Mouse (Mus musculus) testis, adult 2 months (tissue): ENCODE measurements at regions not wholly inside any gene's neighbourhood (a gene's known extent, or its start where the extent isn't known, plus 50 kb on each side); places are given as distances from the start of the nearest gene placed in this dataset.

Experiments used
- CTCF ChIP-seq: fragments of 200-500 bp; IDR thresholded peaks from 2 replicates; pipeline ENCODE4 v1.5.1; 2012; ENCODE audit warnings: low read depth, mild to moderate bottlenecking, inconsistent platforms, low read length, moderate library complexity; ENCODE audit not compliant: control insufficient read depth, insufficient read depth, insufficient replicate concordance
- POLR2A ChIP-seq: fragments of 200-500 bp; IDR thresholded peaks from 2 replicates; pipeline ENCODE4 v1.6.1; 2012; ENCODE audit warnings: low read depth, mild to moderate bottlenecking, inconsistent platforms, low read length, moderate library complexity; ENCODE audit not compliant: control insufficient read depth

DNA sequence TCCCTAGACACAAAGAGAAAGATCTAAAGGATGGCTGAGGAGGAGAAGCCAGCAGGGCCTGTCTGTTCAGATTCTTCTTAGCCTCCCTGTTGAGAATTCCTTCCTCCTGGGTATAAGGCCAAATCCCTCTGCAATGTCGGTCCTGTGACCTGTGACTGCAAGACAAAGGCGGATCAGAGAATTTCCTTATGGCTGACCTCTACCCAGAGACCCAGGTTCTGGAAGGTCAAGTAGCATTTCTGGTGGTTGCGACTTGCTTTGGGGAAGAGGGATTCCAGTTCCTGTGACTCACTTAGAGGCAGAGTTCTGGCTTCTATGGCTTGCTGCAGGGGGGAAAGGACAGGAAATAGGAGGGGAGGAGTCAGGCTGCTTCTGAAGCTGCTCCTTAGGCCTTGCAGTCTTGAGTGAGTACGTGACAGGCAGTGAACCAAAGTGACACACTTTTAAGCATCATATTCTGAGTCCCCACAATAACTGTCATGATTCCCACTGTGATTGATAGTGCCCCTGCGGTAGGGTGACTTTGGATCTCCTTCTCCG lies 387.4 kb upstream of the 4930412O13Rik start:
- TF ChIP-seq POLR2A, result no peak
- TF ChIP-seq CTCF, result no peak
